Mouse (Mus musculus) erythroblast, embryonic 14.5 days (primary cell): ENCODE data around the gene Sh3bp4. TPM values are rescaled to one million over a fixed set of nuclear protein-coding genes. Genes with fewer than 3 reads are reported as not detected.

Experiments used
- H3K27me3 ChIP-seq: 2 replicates; pipeline ENCODE4 v1.6.1; 2012; ENCODE audit warnings: inconsistent platforms; ENCODE audit not compliant: control insufficient read depth
- H3K36me3 ChIP-seq: 2 replicates; pipeline ENCODE4 v1.6.1; 2012; ENCODE audit warnings: mild to moderate bottlenecking, inconsistent platforms; ENCODE audit not compliant: control insufficient read depth
- H3K4me1 ChIP-seq: 2 replicates; pipeline ENCODE4 v1.6.1; 2012; ENCODE audit warnings: inconsistent platforms; ENCODE audit not compliant: control insufficient read depth
- H3K4me3 ChIP-seq: replicated peaks from 2 replicates; pipeline ENCODE3; 2012; ENCODE audit warnings: moderate library complexity, mild to moderate bottlenecking, inconsistent platforms
- H3K9me3 ChIP-seq: 2 replicates; pipeline ENCODE4 v1.6.1; 2012; ENCODE audit warnings: low read length, inconsistent platforms, mixed read lengths; ENCODE audit not compliant: control insufficient read depth
- GATA1 ChIP-seq: IDR thresholded peaks from 2 replicates; pipeline ENCODE4 v1.6.1; 2012; ENCODE audit warnings: low read length, inconsistent platforms, mixed read lengths
- TAL1 ChIP-seq: IDR thresholded peaks from 3 replicates; pipeline ENCODE4 v1.6.1; 2012; ENCODE audit warnings: low read length, inconsistent platforms, mixed read lengths
- polyA plus RNA-seq: library from polyadenylated mRNA; stranded (reverse); fragments of >175 nt; gene quantifications from 2 replicates; pipeline ENCODE4 v1.2.3, GENCODE M21; 2012

Gene Sh3bp4
- polyA plus RNA-seq, 1 experiment: not detected

DNA sequence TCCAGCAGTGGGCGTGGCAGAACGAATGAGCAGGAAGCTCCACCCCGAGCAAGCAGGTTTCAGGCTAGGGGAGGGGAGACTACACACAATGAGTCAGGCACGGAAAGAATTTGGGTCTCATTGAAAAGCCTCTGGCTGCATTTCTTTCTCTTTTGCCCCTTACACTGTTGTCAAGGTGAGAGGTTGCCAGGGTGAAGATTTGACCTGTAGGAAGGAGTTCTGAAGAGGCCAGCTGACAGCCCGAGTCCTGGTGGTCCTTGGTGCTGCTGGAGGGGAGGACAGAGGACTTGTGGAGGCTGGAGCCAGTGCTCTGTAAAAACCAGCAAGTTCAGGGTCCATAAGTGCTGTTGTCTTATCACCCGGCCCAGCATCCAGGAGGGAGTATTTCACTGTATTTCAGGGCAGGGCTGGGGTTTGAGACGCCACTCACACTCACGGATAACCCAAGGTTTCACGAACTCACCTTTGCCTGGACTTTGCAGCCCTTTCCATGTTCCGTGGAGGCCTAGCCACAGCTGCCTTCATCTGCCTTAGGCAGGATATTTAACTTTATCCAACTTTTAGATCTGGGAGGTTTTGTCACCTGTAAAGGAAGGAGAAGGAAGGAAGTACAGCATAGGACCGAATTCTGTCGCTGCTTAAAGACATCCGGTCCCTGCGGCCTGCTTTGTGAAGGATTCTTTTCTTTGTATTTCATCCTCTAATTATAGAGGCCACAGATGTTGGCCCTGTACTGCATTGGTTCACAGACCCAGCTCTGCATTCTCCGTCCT is 32.2 kb downstream of the Sh3bp4 start:
- no peaks in the 10 kb centered on the region for H3K4me1 ChIP-seq
- H3K27me3 ChIP-seq: no peaks in the 10 kb centered on the region
- no peaks in the 10 kb centered on the region for H3K9me3 ChIP-seq
- TF ChIP-seq GATA1 (no peak), TAL1 (no peak)
- no peak overlapping the region for H3K4me3 ChIP-seq
- H3K36me3 ChIP-seq: no peaks in the 10 kb centered on the region

GRCm38 (mm10) chr1:89103004-89103263 is 32.7 kb downstream of the Sh3bp4 start:
- no peak for TF ChIP-seq GATA1
- no peak for TF ChIP-seq TAL1
- Histone ChIP-seq H3K36me3 (no peaks in the 10 kb centered on the region), H3K27me3 (no peaks in the 10 kb centered on the region), H3K4me1 (no peaks in the 10 kb centered on the region), H3K9me3 (no peaks in the 10 kb centered on the region), H3K4me3 (no peak overlapping the region)

DNA sequence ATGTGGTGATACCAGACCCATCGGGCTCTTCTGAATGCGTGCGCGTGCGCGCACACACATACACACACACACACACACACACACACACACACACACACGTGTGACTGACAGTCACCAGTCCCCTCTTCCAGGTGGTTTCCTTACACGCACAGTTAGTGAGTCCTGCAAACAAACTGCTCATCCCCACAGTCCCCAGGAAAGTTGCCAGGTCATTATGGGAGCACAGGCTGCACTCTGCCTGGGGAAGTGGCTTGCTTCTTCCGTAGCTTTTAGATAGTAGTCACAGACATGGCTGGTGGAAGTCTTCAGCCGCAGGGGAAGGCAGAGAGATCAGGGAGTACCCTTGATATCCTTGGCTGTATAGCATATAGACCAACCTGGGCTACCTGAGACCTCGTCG is 33.3 kb downstream of the Sh3bp4 start:
- H3K9me3 ChIP-seq: no peaks in the 10 kb centered on the region
- no peaks in the 10 kb centered on the region for H3K27me3 ChIP-seq
- no peak overlapping the region for H3K4me3 ChIP-seq
- no peaks in the 10 kb centered on the region for H3K4me1 ChIP-seq
- H3K36me3 ChIP-seq: no peaks in the 10 kb centered on the region
- no peak for TF ChIP-seq TAL1
- TF ChIP-seq GATA1: no peak

- no peak for TF ChIP-seq GATA1
- no peak for TF ChIP-seq TAL1
- Histone ChIP-seq H3K4me1 (no peaks in the 10 kb centered on the region), H3K36me3 (no peaks in the 10 kb centered on the region), H3K27me3 (no peaks in the 10 kb centered on the region), H3K4me3 (no peak overlapping the region), H3K9me3 (no peaks in the 10 kb centered on the region)
Measured at GRCm38 (mm10) chr1:89104066-89104765, 34.0 kb downstream of the Sh3bp4 start.

GRCm38 (mm10) chr1:89105891-89106830 is 35.9 kb downstream of the Sh3bp4 start:
- H3K27me3 ChIP-seq: no peaks in the 10 kb centered on the region
- TF ChIP-seq TAL1: no peak
- TF ChIP-seq GATA1: no peak
- H3K9me3 ChIP-seq: no peaks in the 10 kb centered on the region
- no peaks in the 10 kb centered on the region for H3K4me1 ChIP-seq
- no peak overlapping the region for H3K4me3 ChIP-seq
- H3K36me3 ChIP-seq: no peaks in the 10 kb centered on the region

GRCm38 (mm10) chr1:89107466-89107865 is 37.3 kb downstream of the Sh3bp4 start:
- Histone ChIP-seq H3K9me3 (no peaks in the 10 kb centered on the region), H3K4me1 (no peaks in the 10 kb centered on the region), H3K4me3 (no peak overlapping the region), H3K36me3 (no peaks in the 10 kb centered on the region), H3K27me3 (no peaks in the 10 kb centered on the region)
- TF ChIP-seq TAL1: no peak

GRCm38 (mm10) chr1:89108340-89108896 is 38.2 kb downstream of the Sh3bp4 start:
- Histone ChIP-seq H3K4me1 (no peaks in the 10 kb centered on the region), H3K9me3 (no peaks in the 10 kb centered on the region), H3K27me3 (no peaks in the 10 kb centered on the region), H3K36me3 (no peaks in the 10 kb centered on the region), H3K4me3 (no peak overlapping the region)
- TF ChIP-seq TAL1: no peak
- no peak for TF ChIP-seq GATA1

DNA sequence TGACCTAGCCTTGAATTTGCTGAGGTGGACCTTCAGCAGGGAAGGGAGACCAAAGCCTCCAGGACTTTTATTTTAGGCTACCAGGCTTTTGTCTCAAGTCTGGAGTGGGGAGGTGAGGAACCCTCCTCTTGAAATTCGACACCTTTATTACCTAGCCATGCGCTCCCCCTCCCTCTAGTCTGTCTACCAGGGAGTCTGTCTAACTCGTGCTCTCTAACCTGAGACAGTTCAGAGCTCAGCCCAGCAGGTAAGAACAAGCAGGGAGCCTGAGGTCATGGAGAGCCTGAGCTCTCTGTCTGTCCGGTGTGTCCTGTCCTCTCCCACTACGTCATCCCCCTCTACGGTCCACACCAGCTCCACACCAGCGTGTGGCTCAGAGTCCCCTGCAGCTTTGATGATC is 39.6 kb downstream of the Sh3bp4 start:
- no peak for TF ChIP-seq TAL1
- no peak for TF ChIP-seq GATA1
- Histone ChIP-seq H3K9me3 (no peaks in the 10 kb centered on the region), H3K4me1 (no peaks in the 10 kb centered on the region), H3K27me3 (no peaks in the 10 kb centered on the region), H3K36me3 (no peaks in the 10 kb centered on the region), H3K4me3 (no peak overlapping the region)
